Mouse (Mus musculus): ENCODE results near the gene Rpap2. TPM values are rescaled to one million over a fixed set of nuclear protein-coding genes. Genes with fewer than 3 reads are reported as not detected.

Rpap2 gene
- polyA plus RNA-seq, 1 experiment from 2014 or later: 16.6 TPM

DNA sequence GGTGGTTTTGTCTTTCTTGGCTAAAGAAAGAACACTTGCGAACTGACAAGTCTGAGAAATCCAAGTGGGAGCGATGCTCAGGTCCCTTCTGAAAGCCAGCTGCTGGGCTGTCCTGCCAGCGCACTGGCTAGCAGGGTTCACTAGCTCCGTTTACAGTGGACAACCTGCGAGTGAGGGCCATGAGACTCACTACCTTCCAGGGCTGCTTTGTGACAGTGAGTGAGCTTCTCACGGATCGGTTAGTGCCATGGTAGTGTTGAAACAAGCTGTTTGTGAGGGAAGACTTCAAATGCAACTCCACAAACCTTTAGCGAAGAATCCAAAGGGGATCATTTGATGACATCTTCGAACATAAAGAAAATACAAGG, 91.3 kb downstream of the Rpap2 start:
- Histone ChIP-seq H3K27me3 (ENCODE audit: control insufficient read depth, insufficient read depth, low read length) (peaks cover 8% of the 10 kb centered on the region; the same call in 1 of the 2 replicates), H3K9ac (ENCODE audit: low read depth, low read length) (peak overlapping the region; percentile 67), H3K4me1 (ENCODE audit: control insufficient read depth, insufficient read depth, low read length) (0 out of 2 replicates have a peak, but pooled peaks cover 4% of the 10 kb centered on the region), H3K27ac (ENCODE audit: low read depth, low read length) (no peak overlapping the region), H3K4me2 (peak overlapping the region; percentile 88), H3K36me3 (ENCODE audit: control insufficient read depth, insufficient read depth, low read length) (no peaks in the 10 kb centered on the region), H3K4me3 (ENCODE audit: low read depth, low read length) (peak overlapping the region; percentile 59), H3K9me3 (replicated peaks; ENCODE audit: control insufficient read depth, low read length) (no peaks in the 10 kb centered on the region)
- ATAC-seq (replicated peaks; ENCODE audit: insufficient number of reproducible peaks, low FRiP score, low TSS enrichment): no peak
- 23% methylated on average over 9 of the region's 9 CpGs for WGBS (ENCODE audit: insufficient replicate concordance)

- H3K27me3 ChIP-seq (ENCODE audit: control insufficient read depth, insufficient read depth, low read length): 0 out of 2 replicates have a peak, but pooled peaks cover 3% of the 10 kb centered on the region
- no peak overlapping the region for H3K4me3 ChIP-seq (ENCODE audit: low read depth, low read length)
- H3K27ac ChIP-seq (ENCODE audit: low read depth, low read length): no peak overlapping the region
- no peak for ATAC-seq (replicated peaks; ENCODE audit: insufficient number of reproducible peaks, low FRiP score, low TSS enrichment)
- H3K9me3 ChIP-seq (replicated peaks; ENCODE audit: control insufficient read depth, low read length): no peaks in the 10 kb centered on the region; the same call in 1 of the 2 replicates
- no peaks in the 10 kb centered on the region for H3K4me1 ChIP-seq (ENCODE audit: control insufficient read depth, insufficient read depth, low read length)
- no peak overlapping the region for H3K9ac ChIP-seq (ENCODE audit: low read depth, low read length)
- no peak overlapping the region for H3K4me2 ChIP-seq
- H3K36me3 ChIP-seq (ENCODE audit: control insufficient read depth, insufficient read depth, low read length): no peaks in the 10 kb centered on the region
- WGBS (ENCODE audit: insufficient replicate concordance): 73% methylated on average over 3 of the region's 3 CpGs
Measured at GRCm38 (mm10) chr5:107695019-107695418, 97.8 kb downstream of the Rpap2 start.

DNA sequence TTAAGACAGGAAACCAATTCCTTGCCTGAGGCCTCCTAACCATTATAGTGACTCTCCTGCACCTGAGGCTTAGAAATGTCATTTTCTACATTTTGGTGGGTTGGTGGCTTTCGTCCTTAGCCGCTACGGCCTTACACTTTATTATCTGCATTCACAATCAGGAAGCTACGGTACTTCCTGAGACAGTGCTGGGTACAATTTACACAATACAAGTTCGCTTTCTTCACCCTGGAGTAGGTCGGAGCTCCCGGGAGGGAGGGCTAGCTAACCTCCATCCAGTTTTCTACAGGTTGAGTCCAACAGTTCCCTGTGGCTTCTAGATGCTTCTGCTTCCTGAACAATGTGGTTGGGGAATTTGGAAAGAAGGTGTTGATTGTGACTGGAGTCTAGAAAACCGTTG, 101.7 kb downstream of the Rpap2 start:
- Histone ChIP-seq H3K27ac (ENCODE audit: low read depth, low read length) (no peak overlapping the region), H3K4me2 (no peak overlapping the region), H3K27me3 (ENCODE audit: control insufficient read depth, insufficient read depth, low read length) (no peaks in the 10 kb centered on the region), H3K36me3 (ENCODE audit: control insufficient read depth, insufficient read depth, low read length) (no peaks in the 10 kb centered on the region), H3K4me3 (ENCODE audit: low read depth, low read length) (no peak overlapping the region), H3K4me1 (ENCODE audit: control insufficient read depth, insufficient read depth, low read length) (peaks cover 3% of the 10 kb centered on the region; the same call in 1 of the 2 replicates), H3K9ac (ENCODE audit: low read depth, low read length) (no peak overlapping the region), H3K9me3 (replicated peaks; ENCODE audit: control insufficient read depth, low read length) (no peaks in the 10 kb centered on the region; the same call in 1 of the 2 replicates)
- ATAC-seq (replicated peaks; ENCODE audit: insufficient number of reproducible peaks, low FRiP score, low TSS enrichment): no peak
- 76% methylated on average over 8 of the region's 8 CpGs for WGBS (ENCODE audit: insufficient replicate concordance)

- 66% methylated on average over 10 of the region's 10 CpGs for whole genome bisulfite sequencing (ENCODE audit: insufficient replicate concordance)
- Histone ChIP-seq H3K9ac (ENCODE audit: low read depth, low read length) (no peak overlapping the region), H3K9me3 (replicated peaks; ENCODE audit: control insufficient read depth, low read length) (no peaks in the 10 kb centered on the region; the same call in 1 of the 2 replicates), H3K36me3 (ENCODE audit: control insufficient read depth, insufficient read depth, low read length) (no peaks in the 10 kb centered on the region), H3K4me1 (ENCODE audit: control insufficient read depth, insufficient read depth, low read length) (peaks cover 3% of the 10 kb centered on the region; the same call in 1 of the 2 replicates), H3K27ac (ENCODE audit: low read depth, low read length) (no peak overlapping the region), H3K4me3 (ENCODE audit: low read depth, low read length) (no peak overlapping the region), H3K27me3 (ENCODE audit: control insufficient read depth, insufficient read depth, low read length) (no peaks in the 10 kb centered on the region), H3K4me2 (no peak overlapping the region)
- ATAC-seq (replicated peaks; ENCODE audit: insufficient number of reproducible peaks, low FRiP score, low TSS enrichment): no peak
Measured at GRCm38 (mm10) chr5:107700873-107701272, 103.7 kb downstream of the Rpap2 start.

GRCm38 (mm10) chr5:107701658-107702057, 104.5 kb downstream of the Rpap2 start:
- WGBS (ENCODE audit: insufficient replicate concordance): 82% methylated on average over 9 of the region's 9 CpGs

DNA sequence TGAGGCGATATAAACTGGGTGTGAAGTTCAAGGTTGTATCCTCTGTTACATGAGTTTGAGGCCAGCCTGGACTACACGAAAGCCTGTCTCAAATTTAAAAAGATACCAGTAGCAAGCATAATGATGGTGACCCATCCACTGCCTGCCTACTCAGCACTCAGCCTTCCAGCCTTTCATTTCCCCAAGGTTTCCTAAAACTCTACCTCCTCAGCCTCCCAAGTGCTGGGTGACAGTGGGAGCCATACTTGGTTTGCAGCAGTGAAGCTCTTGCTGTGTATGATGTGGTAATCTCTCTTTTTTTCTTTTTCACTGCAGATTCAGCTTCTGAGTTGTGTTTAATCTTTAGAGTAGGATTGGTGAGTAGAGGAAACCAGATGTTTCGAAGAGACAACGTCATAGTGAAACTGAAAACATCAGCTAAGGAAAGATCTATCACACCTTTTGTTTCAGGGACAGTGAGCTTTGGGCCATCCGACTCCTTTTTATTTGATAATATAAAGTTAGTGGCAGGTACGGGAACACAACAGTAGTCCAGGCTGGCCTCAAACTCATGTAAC, 106.1 kb downstream of the Rpap2 start:
- WGBS (ENCODE audit: insufficient replicate concordance): 84% methylated on average over 6 of the region's 6 CpGs
- Histone ChIP-seq H3K36me3 (ENCODE audit: control insufficient read depth, insufficient read depth, low read length) (no peaks in the 10 kb centered on the region), H3K27me3 (ENCODE audit: control insufficient read depth, insufficient read depth, low read length) (no peaks in the 10 kb centered on the region), H3K4me1 (ENCODE audit: control insufficient read depth, insufficient read depth, low read length) (peaks cover 3% of the 10 kb centered on the region; the same call in 1 of the 2 replicates), H3K4me3 (ENCODE audit: low read depth, low read length) (no peak overlapping the region), H3K9me3 (replicated peaks; ENCODE audit: control insufficient read depth, low read length) (no peaks in the 10 kb centered on the region), H3K4me2 (no peak overlapping the region), H3K27ac (ENCODE audit: low read depth, low read length) (no peak overlapping the region), H3K9ac (ENCODE audit: low read depth, low read length) (no peak overlapping the region)
- ATAC-seq (replicated peaks; ENCODE audit: insufficient number of reproducible peaks, low FRiP score, low TSS enrichment): no peak

More at GRCm38 (mm10) chr5:107701658-107702057, 104.5 kb downstream of the Rpap2 start:
- no peaks in the 10 kb centered on the region for H3K27me3 ChIP-seq (ENCODE audit: control insufficient read depth, insufficient read depth, low read length)
- H3K27ac ChIP-seq (ENCODE audit: low read depth, low read length): no peak overlapping the region
- no peak overlapping the region for H3K9ac ChIP-seq (ENCODE audit: low read depth, low read length)
- no peak overlapping the region for H3K4me3 ChIP-seq (ENCODE audit: low read depth, low read length)
- H3K9me3 ChIP-seq (replicated peaks; ENCODE audit: control insufficient read depth, low read length): no peaks in the 10 kb centered on the region
- H3K36me3 ChIP-seq (ENCODE audit: control insufficient read depth, insufficient read depth, low read length): no peaks in the 10 kb centered on the region
- no peak for ATAC-seq (replicated peaks; ENCODE audit: insufficient number of reproducible peaks, low FRiP score, low TSS enrichment)
- peaks cover 3% of the 10 kb centered on the region; the same call in 1 of the 2 replicates for H3K4me1 ChIP-seq (ENCODE audit: control insufficient read depth, insufficient read depth, low read length)
- H3K4me2 ChIP-seq: no peak overlapping the region

DNA sequence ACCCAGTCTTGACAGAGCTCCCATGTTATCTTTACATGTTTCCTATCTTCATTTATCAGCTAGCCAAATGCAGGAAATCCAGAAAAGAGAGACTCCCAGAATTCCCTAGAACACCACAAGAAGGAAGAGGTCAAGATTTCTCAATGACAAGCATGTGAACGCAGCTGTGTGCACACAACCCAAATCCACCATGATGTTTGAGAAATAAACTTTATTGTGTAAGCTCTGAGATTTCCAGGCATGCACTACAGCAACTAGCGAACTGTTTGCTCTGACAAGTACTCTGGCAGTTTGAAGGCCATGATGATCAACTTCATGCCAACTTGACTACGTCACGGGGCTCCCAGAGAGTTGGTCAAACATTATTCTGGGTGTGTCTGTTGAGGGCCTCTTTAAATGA, 108.6 kb downstream of the Rpap2 start:
- ATAC-seq (replicated peaks; ENCODE audit: insufficient number of reproducible peaks, low FRiP score, low TSS enrichment): no peak
- 82% methylated on average over 4 of the region's 4 CpGs for WGBS (ENCODE audit: insufficient replicate concordance)
- Histone ChIP-seq H3K36me3 (ENCODE audit: control insufficient read depth, insufficient read depth, low read length) (no peaks in the 10 kb centered on the region), H3K9ac (ENCODE audit: low read depth, low read length) (no peak overlapping the region), H3K4me3 (ENCODE audit: low read depth, low read length) (no peak overlapping the region), H3K4me1 (ENCODE audit: control insufficient read depth, insufficient read depth, low read length) (peaks cover under 1% of the 10 kb centered on the region; the same call in 1 of the 2 replicates), H3K27me3 (ENCODE audit: control insufficient read depth, insufficient read depth, low read length) (no peaks in the 10 kb centered on the region), H3K4me2 (no peak overlapping the region), H3K9me3 (replicated peaks; ENCODE audit: control insufficient read depth, low read length) (no peaks in the 10 kb centered on the region), H3K27ac (ENCODE audit: low read depth, low read length) (no peak overlapping the region)

DNA sequence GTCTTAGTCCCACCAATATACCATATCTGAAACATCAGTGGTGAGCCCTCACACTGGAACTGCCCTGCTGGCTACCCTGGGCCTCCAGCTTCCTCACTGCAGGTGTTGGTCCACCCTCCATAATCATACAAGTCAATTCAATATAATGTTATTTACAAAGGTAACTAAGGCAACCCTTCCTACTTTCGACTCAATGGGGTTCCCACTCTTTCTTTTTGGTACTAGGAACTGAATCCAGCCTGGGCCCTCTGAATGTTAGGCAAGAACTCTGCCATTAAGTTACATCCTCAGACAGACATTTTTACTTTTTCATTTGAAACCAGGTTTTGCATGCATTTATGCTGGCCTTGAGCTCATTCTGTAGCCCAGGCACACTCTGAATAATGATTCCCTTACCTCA, 109.1 kb downstream of the Rpap2 start:
- H3K27me3 ChIP-seq (ENCODE audit: control insufficient read depth, insufficient read depth, low read length): 0 out of 2 replicates have a peak, but pooled peaks cover 1% of the 10 kb centered on the region
- no peaks in the 10 kb centered on the region for H3K4me1 ChIP-seq (ENCODE audit: control insufficient read depth, insufficient read depth, low read length)
- no peak overlapping the region for H3K27ac ChIP-seq (ENCODE audit: low read depth, low read length)
- no peak overlapping the region for H3K9ac ChIP-seq (ENCODE audit: low read depth, low read length)
- ATAC-seq (replicated peaks; ENCODE audit: insufficient number of reproducible peaks, low FRiP score, low TSS enrichment): no peak
- H3K4me3 ChIP-seq (ENCODE audit: low read depth, low read length): no peak overlapping the region
- H3K4me2 ChIP-seq: no peak overlapping the region
- H3K9me3 ChIP-seq (replicated peaks; ENCODE audit: control insufficient read depth, low read length): no peaks in the 10 kb centered on the region
- no peaks in the 10 kb centered on the region for H3K36me3 ChIP-seq (ENCODE audit: control insufficient read depth, insufficient read depth, low read length)
- WGBS (ENCODE audit: insufficient replicate concordance): 68% methylated on average over 1 of the region's 1 CpGs

Measured in heart, embryonic 11.5 days (tissue).